Mouse (Mus musculus) MEL (cell line): ENCODE measurements around the gene Ndel1. TPM values are rescaled to one million over a fixed set of nuclear protein-coding genes. Genes with fewer than 3 reads are reported as not detected.

Experiments used
- DNase-seq: peaks from one replicate; pipeline ENCODE4 v3.0.0; 2011; ENCODE audit warnings: low read depth, low spot score
- H3K27ac ChIP-seq: 2 replicates; pipeline ENCODE4 v1.5.1; 2012; ENCODE audit warnings: low read depth, mild to moderate bottlenecking, control low read depth, low read length, moderate library complexity; ENCODE audit not compliant: control insufficient read depth
- H3K27me3 ChIP-seq, 2 experiments: fragments of 150-350 bp in 1 of 2; sonication (generic) in 1 of 2; 2 replicates each; pipeline ENCODE4 v1.6.1; 2012; ENCODE audit warnings: low read length in 2 of 2, mild to moderate bottlenecking in 2 of 2, improper control_type of control experiment in 1 of 2, moderate library complexity in 1 of 2; ENCODE audit not compliant: insufficient read depth in 2 of 2, control insufficient read depth in 1 of 2
- H3K36me3 ChIP-seq, 2 experiments: 2 replicates each; pipeline ENCODE4 v1.6.1; 2012 to 2014; ENCODE audit warnings: low read length in 2 of 2, improper control_type of control experiment in 1 of 2, inconsistent platforms in 1 of 2, mild to moderate bottlenecking in 1 of 2; ENCODE audit not compliant: insufficient read depth in 2 of 2, control insufficient read depth in 1 of 2
- H3K4me1 ChIP-seq, 2 experiments: fragments of 150-350 bp in 1 of 2; sonication (generic) in 1 of 2; 2 replicates each; pipeline ENCODE4 v1.6.1; 2012; ENCODE audit warnings: low read length in 2 of 2, improper control_type of control experiment in 1 of 2, mild to moderate bottlenecking in 1 of 2; ENCODE audit not compliant: insufficient read depth in 2 of 2, control insufficient read depth in 1 of 2
- H3K4me3 ChIP-seq, 2 experiments: fragments of 150-350 bp in 1 of 2; sonication (generic) in 1 of 2; 2 replicates each; pipeline ENCODE4 v1.5.1; 2012; ENCODE audit warnings: low read depth in 2 of 2, low read length in 2 of 2, mild to moderate bottlenecking in 2 of 2, moderate library complexity in 2 of 2, control low read depth in 1 of 2, improper control_type of control experiment in 1 of 2; ENCODE audit not compliant: control insufficient read depth in 1 of 2, insufficient read depth in 1 of 2
- H3K79me2 ChIP-seq: 2 replicates; pipeline ENCODE4 v1.6.1; 2012; ENCODE audit warnings: mild to moderate bottlenecking, low read length, moderate library complexity; ENCODE audit not compliant: control insufficient read depth, poor library complexity, insufficient read depth
- H3K9ac ChIP-seq: 2 replicates; pipeline ENCODE4 v1.6.1; 2012; ENCODE audit warnings: low read depth, mild to moderate bottlenecking, control low read depth, low read length, moderate library complexity; ENCODE audit not compliant: control insufficient read depth, poor library complexity, severe bottlenecking
- H3K9me3 ChIP-seq: fragments of 150-350 bp; sonication (generic); replicated peaks from 2 replicates; pipeline ENCODE4 v1.6.1; 2012; ENCODE audit warnings: mild to moderate bottlenecking, low read length, improper control_type of control experiment, moderate library complexity; ENCODE audit not compliant: insufficient read depth
- CHD1 ChIP-seq: IDR thresholded peaks from 2 replicates; pipeline ENCODE4 v1.6.1; 2012; ENCODE audit warnings: low read depth, mild to moderate bottlenecking, inconsistent platforms, low read length, improper control_type of control experiment
- CHD2 ChIP-seq: IDR thresholded peaks from 2 replicates; pipeline ENCODE4 v1.6.1; 2011; ENCODE audit warnings: low read length, improper control_type of control experiment
- CTCF ChIP-seq, 3 experiments: IDR thresholded peaks in 2 of 3; conservative IDR thresholded peaks in 1 of 3; 2 replicates each; pipeline ENCODE4 v1.5.1; 2011 to 2012; ENCODE audit warnings: low read length in 3 of 3, low read depth in 2 of 3, mild to moderate bottlenecking in 2 of 3, improper control_type of control experiment in 1 of 3, inconsistent platforms in 1 of 3, mixed read lengths in 1 of 3, moderate library complexity in 1 of 3; ENCODE audit not compliant: control insufficient read depth in 1 of 3, insufficient read depth in 1 of 3, poor library complexity in 1 of 3, severe bottlenecking in 1 of 3
- E2F4 ChIP-seq: IDR thresholded peaks from 2 replicates; pipeline ENCODE4 v1.6.1; 2011; ENCODE audit warnings: low read depth, low read length, improper control_type of control experiment, borderline replicate concordance
- ELF1 ChIP-seq: IDR thresholded peaks from 2 replicates; pipeline ENCODE4 v1.6.1; 2014; ENCODE audit warnings: low read depth, mild to moderate bottlenecking, inconsistent platforms, low read length, improper control_type of control experiment, moderate library complexity
- EP300 ChIP-seq, 2 experiments: IDR thresholded peaks; 2 replicates each; pipeline ENCODE4 v1.6.1; 2011; ENCODE audit warnings: improper control_type of control experiment in 2 of 2, low read length in 2 of 2, low read depth in 1 of 2, mild to moderate bottlenecking in 1 of 2
- ETS1 ChIP-seq: IDR thresholded peaks from 2 replicates; pipeline ENCODE4 v1.6.1; 2012; ENCODE audit warnings: low read depth, mild to moderate bottlenecking, inconsistent platforms, low read length, improper control_type of control experiment, moderate library complexity
- GABPA ChIP-seq: IDR thresholded peaks from 2 replicates; pipeline ENCODE4 v1.6.1; 2012; ENCODE audit warnings: low read depth, mild to moderate bottlenecking, inconsistent platforms, low read length, improper control_type of control experiment, moderate library complexity
- GATA1 ChIP-seq: IDR thresholded peaks from 2 replicates; pipeline ENCODE4 v1.6.1; 2011; ENCODE audit warnings: low read depth, low read length, improper control_type of control experiment
- HCFC1 ChIP-seq: IDR thresholded peaks from 2 replicates; pipeline ENCODE4 v1.6.1; 2012; ENCODE audit warnings: low read depth, mild to moderate bottlenecking, inconsistent platforms, low read length, improper control_type of control experiment, moderate library complexity
- JUND ChIP-seq: IDR thresholded peaks from 2 replicates; pipeline ENCODE4 v1.6.1; 2011; ENCODE audit warnings: low read depth, mild to moderate bottlenecking, improper control_type of control experiment, low read length
- KAT2A ChIP-seq: conservative IDR thresholded peaks from 2 replicates; pipeline ENCODE4 v1.6.1; 2012; ENCODE audit warnings: low read depth, low read length, improper control_type of control experiment, inconsistent platforms
- MAFK ChIP-seq: IDR thresholded peaks from 2 replicates; pipeline ENCODE4 v1.6.1; 2011; ENCODE audit warnings: low read depth, mild to moderate bottlenecking, low read length, improper control_type of control experiment, borderline replicate concordance
- MAX ChIP-seq: IDR thresholded peaks from 2 replicates; pipeline ENCODE4 v1.6.1; 2011; ENCODE audit warnings: low read length, improper control_type of control experiment
- MAZ ChIP-seq: IDR thresholded peaks from 2 replicates; pipeline ENCODE4 v1.6.1; 2012; ENCODE audit warnings: low read depth, mild to moderate bottlenecking, inconsistent platforms, low read length, improper control_type of control experiment
- MEF2A ChIP-seq: IDR thresholded peaks from 2 replicates; pipeline ENCODE4 v1.6.1; 2014; ENCODE audit warnings: low read depth, mild to moderate bottlenecking, inconsistent platforms, low read length, improper control_type of control experiment; ENCODE audit not compliant: poor library complexity, insufficient replicate concordance, severe bottlenecking; ENCODE audit errors: extremely low read depth
- MXI1 ChIP-seq: IDR thresholded peaks from 2 replicates; pipeline ENCODE4 v1.6.1; 2011; ENCODE audit warnings: mild to moderate bottlenecking, low read depth, low read length, improper control_type of control experiment
- MYB ChIP-seq: IDR thresholded peaks from 2 replicates; pipeline ENCODE4 v1.6.1; 2011; ENCODE audit warnings: mild to moderate bottlenecking, low read depth, low read length, improper control_type of control experiment
- NELFE ChIP-seq: IDR thresholded peaks from 2 replicates; pipeline ENCODE4 v1.6.1; 2011; ENCODE audit warnings: low read depth, low read length, improper control_type of control experiment
- NRF1 ChIP-seq: IDR thresholded peaks from 2 replicates; pipeline ENCODE4 v1.6.1; 2014; ENCODE audit warnings: low read depth, mild to moderate bottlenecking, inconsistent platforms, low read length, improper control_type of control experiment, moderate library complexity; ENCODE audit not compliant: poor library complexity, insufficient read depth, severe bottlenecking
- POLR2A ChIP-seq, 2 experiments: IDR thresholded peaks; 2 replicates each; pipeline ENCODE4 v1.6.1; 2011 to 2012; ENCODE audit warnings: low read length in 2 of 2, mild to moderate bottlenecking in 2 of 2, control low read depth in 1 of 2, improper control_type of control experiment in 1 of 2, low read depth in 1 of 2, moderate library complexity in 1 of 2; ENCODE audit not compliant: control insufficient read depth in 1 of 2, insufficient read depth in 1 of 2, poor library complexity in 1 of 2
- POLR2AphosphoS5 ChIP-seq: IDR thresholded peaks from 2 replicates; pipeline ENCODE4 v1.6.1; 2012; ENCODE audit warnings: low read depth, borderline replicate concordance, mild to moderate bottlenecking, inconsistent platforms, low read length, moderate library complexity, mixed read lengths
- RAD21 ChIP-seq: IDR thresholded peaks from 2 replicates; pipeline ENCODE4 v1.6.1; 2011; ENCODE audit warnings: mild to moderate bottlenecking, low read depth, low read length, improper control_type of control experiment
- RCOR1 ChIP-seq: IDR thresholded peaks from 2 replicates; pipeline ENCODE4 v1.6.1; 2012; ENCODE audit warnings: low read depth, mild to moderate bottlenecking, inconsistent platforms, low read length, improper control_type of control experiment
- SIN3A ChIP-seq: IDR thresholded peaks from 2 replicates; pipeline ENCODE4 v1.6.1; 2012; ENCODE audit warnings: low read length, improper control_type of control experiment, inconsistent platforms
- SMC3 ChIP-seq: IDR thresholded peaks from 2 replicates; pipeline ENCODE4 v1.6.1; 2011; ENCODE audit warnings: low read depth, low read length, improper control_type of control experiment
- TAL1 ChIP-seq: IDR thresholded peaks from 2 replicates; pipeline ENCODE4 v1.6.1; 2012; ENCODE audit warnings: mild to moderate bottlenecking, inconsistent platforms, low read length, moderate library complexity, mixed read lengths
- TCF12 ChIP-seq: IDR thresholded peaks from 2 replicates; pipeline ENCODE4 v1.6.1; 2014; ENCODE audit warnings: low read depth, mild to moderate bottlenecking, inconsistent platforms, low read length, improper control_type of control experiment, moderate library complexity
- UBTF ChIP-seq: IDR thresholded peaks from 2 replicates; pipeline ENCODE4 v1.6.1; 2012; ENCODE audit warnings: low read depth, mild to moderate bottlenecking, inconsistent platforms, low read length, improper control_type of control experiment, moderate library complexity, borderline replicate concordance; ENCODE audit not compliant: insufficient read depth
- USF1 ChIP-seq: IDR thresholded peaks from 2 replicates; pipeline ENCODE4 v1.6.1; 2014; ENCODE audit warnings: low read depth, mild to moderate bottlenecking, inconsistent platforms, low read length, improper control_type of control experiment, moderate library complexity
- USF2 ChIP-seq, 2 experiments: IDR thresholded peaks; 2 replicates each; pipeline ENCODE4 v1.6.1; 2011 to 2012; ENCODE audit warnings: improper control_type of control experiment in 2 of 2, low read length in 2 of 2, borderline replicate concordance in 1 of 2, inconsistent platforms in 1 of 2, low read depth in 1 of 2, mild to moderate bottlenecking in 1 of 2; ENCODE audit not compliant: insufficient read depth in 1 of 2
- ZC3H11A ChIP-seq: IDR thresholded peaks from 2 replicates; pipeline ENCODE4 v1.6.1; 2012; ENCODE audit warnings: low read depth, mild to moderate bottlenecking, inconsistent platforms, low read length, improper control_type of control experiment
- ZKSCAN1 ChIP-seq: IDR thresholded peaks from 2 replicates; pipeline ENCODE4 v1.6.1; 2012; ENCODE audit warnings: low read depth, mild to moderate bottlenecking, inconsistent platforms, low read length, improper control_type of control experiment, moderate library complexity
- ZMIZ1 ChIP-seq: IDR thresholded peaks from 2 replicates; pipeline ENCODE4 v1.6.1; 2012; ENCODE audit warnings: low read depth, mild to moderate bottlenecking, inconsistent platforms, low read length, improper control_type of control experiment, moderate library complexity
- ZNF384 ChIP-seq: IDR thresholded peaks from 2 replicates; pipeline ENCODE4 v1.6.1; 2012; ENCODE audit warnings: low read depth, mild to moderate bottlenecking, inconsistent platforms, low read length, improper control_type of control experiment
- polyA plus RNA-seq, 2 experiments: library from polyadenylated mRNA; stranded (reverse) in 1 of 2; unstranded in 1 of 2; fragments of >175 nt in 1 of 2; fragments of >200 nt in 1 of 2; gene quantifications; 2 replicates each; pipeline versions ENCODE4 v1.2.1 to v1.2.4; 2012; ENCODE audit warnings: low replicate concordance in 2 of 2, low read depth in 1 of 2; ENCODE audit not compliant: insufficient read length in 2 of 2, insufficient read depth in 1 of 2, missing spikeins in 1 of 2
- total RNA-seq: library from RNA; depleted of rRNA; stranded (reverse); fragments of 300-350 nt; gene quantifications from 2 replicates; pipeline ENCODE4 v1.2.3, GENCODE M21; 2012

Ndel1 gene
- total and polyA plus RNA-seq, 3 experiments = 55.0 to 70.7 (median 61.2) TPM

GRCm38 (mm10) chr11:68901351-68902046 is 29.8 kb upstream of the Ndel1 start, which contains the start of gene Rpl26:
Rpl26 (plus strand) TSS chr11:68901583.
- H3K4me1 ChIP-seq = peaks cover 3 to 51% of the 10 kb centered on the region in 2 experiments; a peak in 2 of 4 replicates
- TF ChIP-seq TCF12 (peak; percentile 98), MXI1 (peak; percentile 92), POLR2A (IDR thresholded peaks at IDR 0.05; ENCODE audit: control insufficient read depth in 1 of 2, insufficient read depth in 1 of 2, low read depth in 1 of 2, low read length in 2 of 2, poor library complexity in 1 of 2) (peak; percentile 95 to 96), KAT2A (peak; percentile 89), GATA1 (no peak), ZKSCAN1 (no peak), MYB (no peak), ETS1 (peak; percentile 83), EP300 (IDR thresholded peaks at IDR 0.05; ENCODE audit: low read depth in 1 of 2, low read length in 2 of 2) (no peak; a peak in 1 of 4 replicates), GABPA (peak; percentile 86; the same call in 1 of the 2 replicates), MEF2A (no peak), MAFK (no peak), SIN3A (peak; percentile 92), ZNF384 (no peak), CTCF (IDR thresholded peaks at IDR 0.05 in 2 of 3, conservative IDR thresholded peaks at IDR 0.05 in 1 of 3; ENCODE audit: control insufficient read depth in 1 of 3, insufficient read depth in 1 of 3, low read depth in 2 of 3, low read length in 3 of 3, poor library complexity in 1 of 3, severe bottlenecking in 1 of 3) (peak; percentile 94 to 98 (median 98)), USF1 (no peak; the same call in 1 of the 2 replicates), POLR2AphosphoS5 (no peak), ELF1 (peak; percentile 98), USF2 (IDR thresholded peaks at IDR 0.05; ENCODE audit: borderline replicate concordance in 1 of 2, insufficient read depth in 1 of 2, low read depth in 1 of 2, low read length in 2 of 2) (no peak), MAZ (peak; percentile 51; the same call in 1 of the 2 replicates), NRF1 (no peak), HCFC1 (peak; percentile 96), MAX (peak; percentile 83), SMC3 (no peak; the same call in 1 of the 2 replicates), NELFE (peak; percentile 98), TAL1 (no peak), E2F4 (no peak), RAD21 (peak; percentile 2; the same call in 1 of the 2 replicates), CHD1 (no peak; the same call in 1 of the 2 replicates), UBTF (no peak), ZMIZ1 (peak; percentile 90; the same call in 1 of the 2 replicates), CHD2 (peak; percentile 100), ZC3H11A (no peak), RCOR1 (no peak; the same call in 1 of the 2 replicates), JUND (peak; percentile 74; the same call in 1 of the 2 replicates)

More at GRCm38 (mm10) chr11:68901351-68902046, 29.8 kb upstream of the Ndel1 start, which contains the start of gene Rpl26:
- Histone ChIP-seq H3K27me3 (no peaks in the 10 kb centered on the region), H3K36me3 (peaks cover 25 to 51% of the 10 kb centered on the region in 2 experiments), H3K9me3 (no peaks in the 10 kb centered on the region), H3K27ac (peak within 1 kb of the TSS; percentile 81), H3K9ac (peak within 1 kb of the TSS; percentile 92), H3K79me2 (peaks cover 22% of the 10 kb centered on the region), H3K4me3 (peak within 1 kb of the TSS; percentile 84 to 88)
- DNase-seq = peak; percentile 100
